Mouse (Mus musculus) layer of hippocampus, adult 9-10 months (tissue): ENCODE data around the gene Tpra1.

Experiments used
- DNase-seq: peaks from one replicate; pipeline ENCODE4 v3.0.0; 2022; ENCODE audit warnings: low spot score

The Tpra1 gene

GRCm38 (mm10) chr6:88901947-88902820 is at the start of gene Tpra1:
Tpra1 (plus strand) TSS chr6:88902251.
- peak; percentile 90 for DNase-seq

DNA sequence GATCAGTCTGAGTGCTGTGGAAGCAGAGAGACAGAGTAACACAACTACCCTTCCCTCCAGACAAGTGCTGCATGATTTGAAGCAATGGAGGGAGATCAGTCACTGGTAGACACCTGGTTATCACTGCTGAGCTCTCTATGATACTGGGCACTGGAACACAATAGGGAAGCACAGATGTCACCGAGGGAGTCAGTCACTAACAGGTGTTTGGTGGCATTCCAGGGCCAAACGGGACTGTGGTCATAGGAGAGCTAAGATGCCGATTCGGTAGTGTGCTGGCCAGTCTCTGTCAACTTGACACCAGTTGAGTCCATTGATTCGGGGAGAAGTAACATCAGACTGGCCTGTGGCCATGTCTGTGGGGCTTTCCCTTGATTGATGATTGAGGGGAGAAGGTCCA is 47.5 kb upstream of the Tpra1 start:
- DNase-seq, result no peak

GRCm38 (mm10) chr6:88855636-88856035 is 46.4 kb upstream of the Tpra1 start:
- DNase-seq, result no peak

DNA sequence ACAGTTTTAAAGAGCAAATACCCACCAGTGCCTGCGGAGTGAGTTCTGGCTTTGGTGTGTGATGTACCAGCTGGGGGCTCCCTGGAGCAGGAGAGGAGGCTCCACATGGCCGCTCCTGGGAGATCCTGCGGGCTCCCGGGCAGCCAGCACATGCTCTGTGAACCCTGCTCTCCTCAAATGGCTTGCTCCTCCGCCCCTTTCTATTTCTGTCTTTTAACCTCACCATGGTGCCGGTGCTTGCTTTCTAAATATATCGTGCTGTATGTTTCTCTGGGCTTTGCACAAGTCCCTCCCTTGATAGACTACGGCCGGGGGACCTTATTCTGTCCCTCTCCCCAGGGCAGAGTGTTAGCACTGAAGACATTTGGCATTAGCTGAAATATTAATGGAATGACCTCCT is 44.8 kb upstream of the Tpra1 start:
- no peak for DNase-seq

DNA sequence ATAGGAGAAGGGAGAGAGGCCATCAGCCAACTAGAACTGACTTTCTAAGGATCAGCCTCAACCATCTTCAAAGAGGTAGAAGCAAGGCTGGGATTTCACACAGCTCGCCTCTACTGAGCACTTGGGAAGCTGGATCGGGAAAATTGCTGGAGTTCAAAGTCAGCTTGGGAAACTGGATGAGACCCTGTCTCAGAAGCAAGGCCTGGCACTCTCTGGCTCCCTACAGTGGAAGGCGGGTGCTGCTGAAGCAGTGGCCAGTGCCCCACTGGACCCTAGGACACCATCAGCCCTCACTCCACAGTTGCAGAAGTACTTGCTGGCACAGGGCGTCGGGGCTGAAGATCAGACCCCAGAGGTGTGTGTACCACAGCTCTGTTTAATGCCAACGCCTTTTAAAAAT is 44.2 kb upstream of the Tpra1 start:
- no peak for DNase-seq

- no peak for DNase-seq
These were observed 43.7 kb upstream of the Tpra1 start for GRCm38 (mm10) chr6:88858341-88858740.

DNA sequence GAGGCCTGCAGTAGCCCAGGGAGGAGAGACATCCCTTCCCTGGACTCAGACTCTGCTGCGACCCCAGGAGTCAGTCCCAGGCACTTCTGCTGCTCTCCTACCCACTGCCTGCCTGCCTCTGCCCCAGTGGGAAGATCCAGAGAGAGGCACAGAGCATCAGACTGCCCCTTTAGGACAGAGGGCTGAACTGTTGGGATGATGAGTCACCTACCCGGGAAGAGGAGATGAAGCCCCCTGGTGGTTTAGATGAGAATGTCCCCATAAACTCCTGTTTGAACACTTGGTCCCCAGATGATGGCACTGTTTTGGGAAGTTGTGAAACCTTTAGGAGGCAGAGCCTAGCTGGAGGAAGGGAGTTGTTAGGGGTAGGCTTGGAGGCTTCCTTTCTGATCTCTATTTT is 41.1 kb upstream of the Tpra1 start:
- no peak for DNase-seq

DNA sequence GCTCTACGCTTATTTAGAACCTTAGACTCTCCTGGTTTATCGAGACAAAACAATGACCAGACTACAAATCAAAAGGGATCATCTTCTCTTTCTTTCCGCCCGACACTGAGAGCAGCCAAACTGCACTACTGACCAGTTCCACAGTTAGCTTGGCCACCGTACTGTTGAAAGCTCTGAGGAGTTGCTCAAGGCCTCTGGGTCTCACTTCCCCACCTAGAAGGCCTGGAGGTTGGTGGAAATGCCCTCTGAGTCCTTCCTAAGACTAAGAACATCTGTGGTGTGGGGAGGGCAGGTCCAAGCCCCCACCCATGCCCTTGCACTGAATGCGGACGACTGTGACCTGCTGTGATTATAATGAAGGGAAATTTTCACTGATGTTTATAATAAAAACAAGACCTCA is 36.3 kb upstream of the Tpra1 start:
- no peak for DNase-seq

DNA sequence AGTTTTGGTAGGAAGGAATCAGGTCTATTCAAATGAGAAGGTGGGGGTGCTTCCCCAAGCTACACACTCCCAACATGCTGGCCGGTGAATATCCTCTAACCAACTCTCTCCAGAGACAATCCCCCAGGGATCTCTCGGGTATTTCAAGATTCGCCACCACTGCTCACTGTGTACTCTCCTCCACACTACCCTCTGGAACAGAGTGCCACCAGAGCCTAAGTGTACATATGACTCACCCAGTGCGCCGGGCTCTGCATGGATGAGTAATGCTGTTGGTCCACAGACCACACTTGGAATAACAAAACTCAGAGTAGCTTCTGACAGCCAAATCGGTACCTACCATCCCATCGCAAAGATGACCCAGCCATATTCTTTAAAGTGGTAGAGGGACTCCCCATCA is 32.6 kb upstream of the Tpra1 start:
- no peak for DNase-seq

- DNase-seq, result no peak
These were observed 31.5 kb upstream of the Tpra1 start for GRCm38 (mm10) chr6:88870594-88870993.

DNA sequence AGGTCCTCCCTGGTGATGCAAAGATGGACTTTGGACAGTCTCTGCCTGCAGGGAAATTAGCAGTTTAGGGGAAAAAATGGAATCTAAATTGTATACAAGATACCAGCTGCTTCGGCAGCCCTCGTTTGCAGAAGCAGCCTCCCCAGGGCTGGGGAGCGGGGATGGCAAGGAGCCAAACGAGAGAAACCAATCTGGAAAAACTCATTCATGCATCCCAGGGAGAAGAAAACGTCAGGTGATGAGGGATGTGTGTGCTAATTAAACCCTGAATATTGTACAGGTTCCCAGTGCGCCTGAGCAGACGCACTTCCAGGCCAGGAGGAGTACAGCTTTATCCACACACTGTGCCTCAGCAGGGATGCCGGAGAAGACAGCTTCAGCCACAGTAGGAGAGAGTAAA is 30.5 kb upstream of the Tpra1 start:
- DNase-seq, result no peak

- no peak for DNase-seq
These were observed 29.2 kb upstream of the Tpra1 start for GRCm38 (mm10) chr6:88872811-88873210.

GRCm38 (mm10) chr6:88873965-88874867 is 27.8 kb upstream of the Tpra1 start:
- no peak for DNase-seq

DNA sequence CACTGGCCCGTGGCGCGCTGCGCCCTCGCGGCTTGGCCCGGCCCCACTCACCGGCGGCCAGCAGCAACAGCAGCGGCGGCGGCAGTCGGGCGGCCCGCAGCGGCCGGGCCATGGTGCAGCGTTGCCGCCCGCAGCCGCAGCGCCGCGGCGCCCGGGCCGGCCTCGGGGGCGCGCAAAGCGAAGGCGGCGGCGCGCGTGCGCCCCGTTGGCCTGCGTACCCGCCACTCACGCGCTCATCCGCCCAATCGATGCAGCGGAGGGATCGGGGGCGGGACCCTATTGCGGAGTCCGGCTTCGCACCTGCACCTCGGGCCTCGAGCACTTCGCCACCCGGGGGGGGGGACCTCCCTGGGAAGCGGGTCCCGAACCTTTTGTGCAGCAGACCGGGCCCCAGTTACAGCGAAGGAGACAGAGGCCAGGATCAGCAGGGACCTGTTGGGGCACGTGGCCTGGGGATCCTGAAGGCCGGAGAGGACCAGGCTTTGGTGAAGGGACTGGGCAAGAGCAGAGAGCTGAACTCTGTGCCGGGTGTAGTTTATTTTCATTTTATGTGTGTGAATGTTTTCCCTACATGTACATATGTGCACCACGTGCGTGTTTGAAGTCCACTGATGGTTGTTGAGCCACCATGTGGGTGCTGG is 27.1 kb upstream of the Tpra1 start, which contains the start of gene Podxl2:
Gene Podxl2 (minus strand): TSS at position 177 of the 641 bp plus-strand sequence.
- no peak for DNase-seq

DNA sequence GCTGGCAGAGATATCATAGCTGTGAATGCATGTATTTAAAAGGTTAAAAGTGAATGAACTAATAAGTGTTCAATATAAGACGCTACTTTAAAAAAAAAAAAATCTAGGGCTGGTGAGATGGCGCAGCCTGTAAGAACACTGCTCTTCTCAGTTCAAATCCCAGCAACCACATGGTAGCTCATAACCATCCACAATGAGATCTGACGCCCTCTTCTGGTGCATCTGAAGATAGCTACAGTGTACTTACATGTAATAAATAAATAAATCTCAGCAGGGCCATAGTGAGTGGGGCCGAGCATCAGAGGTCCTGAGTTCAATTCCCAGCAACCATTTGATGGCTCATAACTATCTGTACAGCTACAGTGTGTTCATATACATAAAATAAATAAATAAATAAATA is 22.6 kb upstream of the Tpra1 start:
- no peak for DNase-seq

DNA sequence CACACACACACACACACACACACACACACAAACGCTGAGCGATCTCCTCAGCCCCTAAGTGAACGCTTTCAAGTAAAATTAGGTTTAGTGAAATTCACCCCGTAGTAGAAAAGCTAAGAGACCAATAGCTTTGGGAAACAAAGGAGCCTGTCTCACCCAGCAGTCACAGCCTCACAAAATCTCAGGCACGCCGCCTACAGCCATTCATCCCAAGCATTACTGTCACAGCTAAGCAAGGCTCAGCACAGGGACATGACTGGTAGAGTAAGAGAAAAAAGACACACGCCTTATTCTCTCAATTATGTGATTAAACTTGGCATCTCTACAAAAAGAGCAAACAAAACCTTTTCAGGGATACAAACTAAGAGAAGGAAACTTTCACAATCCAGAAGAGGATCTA is 20.7 kb upstream of the Tpra1 start:
- DNase-seq, result no peak

DNA sequence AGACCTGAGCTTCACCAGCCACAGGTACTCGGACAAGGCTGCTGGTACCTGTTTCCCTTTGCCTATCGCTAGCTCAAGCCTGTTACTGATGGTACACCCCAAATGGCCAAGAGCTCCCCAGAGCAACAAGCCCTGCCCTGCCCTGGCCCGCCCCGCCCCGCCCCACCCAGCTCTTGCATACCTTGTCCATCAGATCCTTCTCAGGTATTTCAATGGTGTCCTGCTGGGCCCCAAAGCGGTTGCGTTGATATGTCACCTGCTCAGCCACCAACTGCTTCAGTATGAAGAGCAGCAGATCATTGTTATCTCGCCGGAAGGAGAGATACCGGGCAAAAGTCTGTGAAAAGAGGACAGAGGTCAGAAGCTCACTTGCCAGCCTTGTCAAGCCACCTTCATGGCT is 17.9 kb upstream of the Tpra1 start:
- no peak for DNase-seq

DNA sequence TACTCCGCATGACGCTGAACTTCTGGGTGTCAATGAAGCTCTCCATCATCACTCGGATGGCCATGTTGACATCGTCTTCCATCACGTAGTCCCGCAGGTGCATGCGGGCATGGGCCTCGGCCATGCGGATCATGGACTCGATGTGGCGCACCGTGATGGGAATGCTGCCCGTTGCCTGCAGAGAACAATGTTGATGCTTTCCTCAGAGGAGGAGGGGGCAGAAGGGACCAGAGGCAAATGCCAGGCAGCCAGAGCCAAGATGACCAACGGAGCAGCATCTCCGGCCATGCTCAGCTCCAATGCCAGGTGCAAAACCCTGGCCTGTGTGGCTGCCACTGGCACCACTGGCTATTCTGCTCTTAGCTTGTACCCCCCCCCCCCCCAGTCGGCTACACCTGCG is 17.4 kb upstream of the Tpra1 start:
- no peak for DNase-seq

GRCm38 (mm10) chr6:88885644-88886416 is 16.2 kb upstream of the Tpra1 start:
- no peak for DNase-seq

GRCm38 (mm10) chr6:88886417-88886967 is 15.6 kb upstream of the Tpra1 start:
- no peak for DNase-seq

GRCm38 (mm10) chr6:88889410-88890042 is 12.5 kb upstream of the Tpra1 start:
- DNase-seq, result no peak
